In genomic region chr9:44879694-44880271, GRCm38 (mm10) we compare ENCODE assay signal across 7 mouse cellular contexts. TPM values are rescaled to one million over a fixed set of nuclear protein-coding genes. Genes with fewer than 3 reads are reported as not detected.
DNase-seq lines count a peak whose midpoint lies in the region; ATAC-seq lines count a peak whose summit lies in the region.

No protein-coding gene starts in this region.

- H3K36me3 ChIP-seq in megakaryocyte, embryonic 14.5 days (replicated peaks; ENCODE audit: low read length) = peaks cover 36% of the 10 kb centered on the region
- no peaks in the 10 kb centered on the region for H3K36me3 ChIP-seq in neural tube, embryonic 15.5 days

- under 1% methylated on average over 13 of the region's 13 CpGs for WGBS in neural tube, embryonic 15.5 days

- peak overlapping the region; percentile 75 for H3K4me2 ChIP-seq in neural tube, embryonic 15.5 days

- peaks cover 72% of the 10 kb centered on the region for H3K4me1 ChIP-seq in megakaryocyte, embryonic 14.5 days
- peaks cover 54% of the 10 kb centered on the region for H3K4me1 ChIP-seq in neural tube, embryonic 15.5 days

- no peaks in the 10 kb centered on the region for H3K27me3 ChIP-seq in megakaryocyte, embryonic 14.5 days (replicated peaks)
- H3K27me3 ChIP-seq in neural tube, embryonic 15.5 days (replicated peaks) = no peaks in the 10 kb centered on the region

- H3K4me3 ChIP-seq in megakaryocyte, embryonic 14.5 days (replicated peaks) = peak overlapping the region; percentile 96
- peak overlapping the region; percentile 68 for H3K4me3 ChIP-seq in neural tube, embryonic 15.5 days (replicated peaks)

- H3K27ac ChIP-seq in neural tube, embryonic 15.5 days (replicated peaks) = peak overlapping the region; percentile 100

- peak; percentile 49 for DNase-seq in cerebellum, adult 9-10 months
- peak; percentile 16 for DNase-seq in gastrocnemius, postnatal 25 days
- peak; percentile 47 for DNase-seq in liver
- DNase-seq in left cerebral cortex, adult 8-10 months (ENCODE audit: low spot score in 2 of 2) = no peak

- ATAC-seq in megakaryocyte, adult 5-6 weeks (ENCODE audit: poor library complexity, severe bottlenecking) = no peak
- no peak for ATAC-seq in neural tube, embryonic 15.5 days (ENCODE audit: low FRiP score)

- H3K9ac ChIP-seq in neural tube, embryonic 15.5 days (replicated peaks) = peak overlapping the region; percentile 91

- no peaks in the 10 kb centered on the region for H3K9me3 ChIP-seq in megakaryocyte, embryonic 14.5 days
- H3K9me3 ChIP-seq in neural tube, embryonic 15.5 days (replicated peaks) = no peaks in the 10 kb centered on the region

RNA-seq across cellular contexts. Expression of gene Kmt2a, which starts 1.3 kb away (rescaled TPM):
- 3.1 and 5.9 TPM in 2 replicates for polyA plus RNA-seq in megakaryocyte, embryonic 14.5 days (2012; ENCODE audit: insufficient read depth, low replicate concordance)
- 32.8 and 44.7 TPM in 2 replicates for total RNA-seq in megakaryocyte, adult 5-6 weeks (2015)
- 5.5 and 15.9 TPM in 2 replicates for total RNA-seq in megakaryocyte, adult 5-6 weeks (2017)
- total RNA-seq in gastrocnemius, postnatal 25 days (2021) = 10 to 100 TPM; 10.0 to 15.3 TPM
- 20.3 and 23.3 TPM in 2 replicates for polyA plus RNA-seq in neural tube, embryonic 15.5 days (2015; fragmentation: Nextera tagmentation; extraction: Ambion mirVana)
- total RNA-seq in left cerebral cortex, adult 8-10 months (2022) = 100 to 1,000 TPM in 1 of 4 experiments, 10 to 100 TPM in 3; 64.3 to 102 (median 73.5) TPM

RNA-seq across cellular contexts. Expression of gene Atp5l, which starts 40.8 kb away (rescaled TPM):
- polyA plus RNA-seq in megakaryocyte, embryonic 14.5 days (2012; ENCODE audit: insufficient read depth, low replicate concordance) = 26.7 and 39.7 TPM in 2 replicates
- 490 and 523 TPM in 2 replicates for total RNA-seq in megakaryocyte, adult 5-6 weeks (2015)
- 117 and 122 TPM in 2 replicates for total RNA-seq in megakaryocyte, adult 5-6 weeks (2017)
- 100 to 1,000 TPM; 769 to 791 TPM for total RNA-seq in gastrocnemius, postnatal 25 days (2021)
- polyA plus RNA-seq in neural tube, embryonic 15.5 days (2015; fragmentation: Nextera tagmentation; extraction: Ambion mirVana) = 830 and 890 TPM in 2 replicates
- 100 to 1,000 TPM; 275 to 372 (median 321) TPM for total RNA-seq in left cerebral cortex, adult 8-10 months (2022)

Comparison
In these comparisons a context has a peak if more than half of its experiments do, and no peak if none do; other contexts are left out.
1. DNase-seq: peak in cerebellum, adult 9-10 months (single experiment), gastrocnemius, postnatal 25 days (single experiment) and liver (single experiment); none in left cerebral cortex, adult 8-10 months (0 of 2).